Mouse (Mus musculus) c-Kit-positive CD71-positive TER-119-positive erythroid progenitor cells, embryonic 14.5 days (primary cell): ENCODE data around the gene Wfikkn2.
"Not testable (repeated sequence)": the region's sequence is repeated elsewhere in the genome, so short reads cannot be mapped to it uniquely, and the experiment has no call there.

Experiments used
- DNase-seq: peaks from one replicate; pipeline ENCODE4 v3.0.0-alpha.2; 2013; ENCODE audit warnings: low spot score

Gene Wfikkn2

GRCm38 (mm10) chr11:94245955-94246788, at the start of gene Wfikkn2:
Wfikkn2 (minus strand) TSS chr11:94246005.
- DNase-seq, result no peak

- no peak for DNase-seq
Observed at GRCm38 (mm10) chr11:94294996-94295845, 49.4 kb upstream of the Wfikkn2 start.

GRCm38 (mm10) chr11:94290062-94290740, 44.4 kb upstream of the Wfikkn2 start:
- peak; percentile 82 for DNase-seq

- no peak for DNase-seq
Observed at GRCm38 (mm10) chr11:94287105-94287504, 41.3 kb upstream of the Wfikkn2 start.

- DNase-seq, result no peak
Observed at GRCm38 (mm10) chr11:94285886-94286574, 40.2 kb upstream of the Wfikkn2 start.

GRCm38 (mm10) chr11:94283536-94284099, 37.8 kb upstream of the Wfikkn2 start:
- no peak for DNase-seq

GRCm38 (mm10) chr11:94282291-94282690, 36.5 kb upstream of the Wfikkn2 start:
- no peak for DNase-seq

- no peak for DNase-seq
Observed at GRCm38 (mm10) chr11:94281199-94282181, 35.7 kb upstream of the Wfikkn2 start, which contains the start of gene Gm21885. Gm21885 (plus strand) TSS chr11:94281873.

GRCm38 (mm10) chr11:94276869-94277337, 31.1 kb upstream of the Wfikkn2 start:
- peak; percentile 89 for DNase-seq

- DNase-seq, result no peak
Observed at GRCm38 (mm10) chr11:94275686-94276085, 29.9 kb upstream of the Wfikkn2 start.

- DNase-seq, result no peak
Observed at GRCm38 (mm10) chr11:94275226-94275625, 29.4 kb upstream of the Wfikkn2 start.

GRCm38 (mm10) chr11:94274206-94274867, 28.5 kb upstream of the Wfikkn2 start:
- peak; percentile 69 for DNase-seq

- no peak for DNase-seq
Observed at GRCm38 (mm10) chr11:94272960-94273927, 27.4 kb upstream of the Wfikkn2 start.

GRCm38 (mm10) chr11:94271015-94271414, 25.2 kb upstream of the Wfikkn2 start:
- no peak for DNase-seq

- no peak for DNase-seq
Observed at GRCm38 (mm10) chr11:94269906-94270305, 24.1 kb upstream of the Wfikkn2 start.

GRCm38 (mm10) chr11:94268761-94269160, 23.0 kb upstream of the Wfikkn2 start:
- no peak for DNase-seq

- DNase-seq, result not testable (repeated sequence)
Observed at GRCm38 (mm10) chr11:94266155-94266554, 20.4 kb upstream of the Wfikkn2 start.

GRCm38 (mm10) chr11:94265134-94265785, 19.5 kb upstream of the Wfikkn2 start:
- DNase-seq, result no peak
